ENCODE assay signal across 8 mouse cellular contexts in the genomic region with DNA sequence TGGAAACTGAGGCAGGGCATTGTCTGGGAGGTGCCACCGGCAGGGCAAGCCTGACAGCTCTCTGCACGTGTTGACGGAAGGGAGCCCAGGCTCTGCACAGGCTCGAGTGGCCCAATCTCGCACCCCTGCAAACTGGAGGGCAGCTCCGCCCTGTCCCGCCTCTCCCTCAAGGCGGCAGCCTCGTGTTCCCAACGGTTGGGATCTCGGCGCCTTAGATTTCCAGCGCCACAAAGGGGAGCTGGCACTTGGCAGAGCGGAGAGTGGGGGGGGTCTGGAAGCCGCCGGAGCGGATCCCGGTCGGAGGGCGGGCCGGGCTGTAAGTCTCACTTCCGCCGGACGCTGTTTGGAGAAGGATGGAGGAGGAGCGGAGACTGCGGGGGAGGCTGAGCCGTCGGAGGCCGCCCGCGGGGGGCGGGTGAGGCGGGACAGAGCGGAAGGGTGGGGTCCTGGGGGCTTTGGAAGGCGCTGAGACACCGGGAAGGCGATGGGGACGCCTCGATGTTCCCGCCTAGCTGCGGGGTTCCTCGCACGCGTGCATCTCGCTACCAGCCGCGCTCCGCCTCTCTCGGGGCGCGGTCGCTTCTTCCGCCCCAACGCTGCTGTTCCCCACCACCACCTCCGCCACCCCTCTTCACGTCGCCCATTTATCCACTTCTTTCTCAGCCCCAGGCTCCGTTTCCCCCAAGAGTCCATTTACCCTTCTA. TPM values are rescaled to one million over a fixed set of nuclear protein-coding genes. Genes with fewer than 3 reads are reported as not detected.
DNase-seq lines count a peak whose midpoint lies in the region; ATAC-seq and TF ChIP-seq lines count a peak whose summit lies in the region.

Faap20 (plus strand) TSS at position 155 of the 704 bp plus-strand sequence.

- H3K27me3 ChIP-seq in G1E (ENCODE audit: insufficient read depth, low read length), result peaks cover 7% of the 10 kb centered on the region
- H3K27me3 ChIP-seq in forebrain, embryonic 16.5 days (replicated peaks; ENCODE audit: control insufficient read depth, insufficient read depth, low read length), result no peaks in the 10 kb centered on the region
- no peaks in the 10 kb centered on the region for H3K27me3 ChIP-seq in neural tube, embryonic 15.5 days (replicated peaks)

- H3K4me3 ChIP-seq in G1E (ENCODE audit: low read depth, low read length), result peak within 1 kb of the TSS; percentile 78
- peak within 1 kb of the TSS; percentile 63 for H3K4me3 ChIP-seq in forebrain, embryonic 16.5 days (replicated peaks; ENCODE audit: low read length)
- peak within 1 kb of the TSS; percentile 70 for H3K4me3 ChIP-seq in lung, adult 2 months (replicated peaks; ENCODE audit: extremely low read depth, low read depth, low read length)
- H3K4me3 ChIP-seq in neural tube, embryonic 15.5 days (replicated peaks), result peak within 1 kb of the TSS; percentile 64

- peak within 1 kb of the TSS; percentile 92 for H3K9ac ChIP-seq in forebrain, embryonic 16.5 days (replicated peaks; ENCODE audit: low read depth, low read length)
- H3K9ac ChIP-seq in neural tube, embryonic 15.5 days (replicated peaks), result peak within 1 kb of the TSS; percentile 86

- WGBS in forebrain, embryonic 16.5 days, result under 1% methylated on average over 43 of the region's 58 CpGs
- 1% methylated on average over 58 of the region's 58 CpGs for WGBS in lung, adult 2 months
- under 1% methylated on average over 36 of the region's 58 CpGs for WGBS in neural tube, embryonic 15.5 days

- peaks cover 31% of the 10 kb centered on the region for H3K36me3 ChIP-seq in G1E (replicated peaks)
- no peaks in the 10 kb centered on the region for H3K36me3 ChIP-seq in forebrain, embryonic 16.5 days (ENCODE audit: control insufficient read depth, insufficient read depth)
- no peaks in the 10 kb centered on the region; the same call in 1 of the 2 replicates for H3K36me3 ChIP-seq in neural tube, embryonic 15.5 days

- H3K9me3 ChIP-seq in G1E (replicated peaks), result no peaks in the 10 kb centered on the region
- no peaks in the 10 kb centered on the region for H3K9me3 ChIP-seq in forebrain, embryonic 16.5 days (ENCODE audit: control insufficient read depth, low read length)
- H3K9me3 ChIP-seq in neural tube, embryonic 15.5 days (replicated peaks), result no peaks in the 10 kb centered on the region

- TF ChIP-seq CTCF in G1E (IDR thresholded peaks at IDR 0.05; ENCODE audit: low read depth, low read length), result no peak
- no peak for TF ChIP-seq CTCF in lung, adult 2 months (IDR thresholded peaks at IDR 0.05; ENCODE audit: insufficient read depth, low read length)

- peaks cover 47% of the 10 kb centered on the region for H3K4me1 ChIP-seq in G1E (ENCODE audit: insufficient read depth, low read depth, low read length)
- peaks cover 45% of the 10 kb centered on the region for H3K4me1 ChIP-seq in forebrain, embryonic 16.5 days (replicated peaks; ENCODE audit: control insufficient read depth, insufficient read depth, low read length)
- H3K4me1 ChIP-seq in lung, adult 2 months (ENCODE audit: control insufficient read depth, insufficient read depth, low read length), result peaks cover 5% of the 10 kb centered on the region
- H3K4me1 ChIP-seq in neural tube, embryonic 15.5 days, result peaks cover 59% of the 10 kb centered on the region

- DNase-seq in G1E (ENCODE audit: low spot score), result peak; percentile 88
- peak; percentile 88 to 90 for DNase-seq in cerebellum, adult 18-20 months
- peak; percentile 89 for DNase-seq in heart, postnatal 25 days (ENCODE audit: low spot score)
- peak; percentile 73 to 83 for DNase-seq in layer of hippocampus, adult 18-20 months (ENCODE audit: low spot score in 2 of 2)
- peak; percentile 89 for DNase-seq in lung, adult 2 months
- DNase-seq in thymus, adult 18-20 months, result peak; percentile 81 to 83

- peak; percentile 74 for ATAC-seq in G1E (ENCODE audit: extremely low read depth, insufficient number of reproducible peaks, low FRiP score, poor library complexity, severe bottlenecking)
- peak; percentile 90 for ATAC-seq in forebrain, embryonic 16.5 days
- peak; percentile 92 for ATAC-seq in neural tube, embryonic 15.5 days (ENCODE audit: low FRiP score)

- peak within 1 kb of the TSS; percentile 96 for H3K4me2 ChIP-seq in forebrain, embryonic 16.5 days (ENCODE audit: low read length)
- peak within 1 kb of the TSS; percentile 95 for H3K4me2 ChIP-seq in neural tube, embryonic 15.5 days

- intact Hi-C loops in heart, postnatal 25 days (cut with DNase I), result loop anchor here (1.0 to 10.0 kb wide), 6 partner anchors 25 to 375 kb away; no protein-coding TSS in a partner anchor

- TF ChIP-seq POLR2A in lung, adult 2 months (IDR thresholded peaks at IDR 0.05; ENCODE audit: borderline replicate concordance, extremely low read depth, low read depth, low read length), result peak; percentile 48; the same call in 1 of the 2 replicates

- peak within 1 kb of the TSS; percentile 99 for H3K27ac ChIP-seq in forebrain, embryonic 16.5 days (ENCODE audit: low read length)
- H3K27ac ChIP-seq in neural tube, embryonic 15.5 days (replicated peaks), result peak within 1 kb of the TSS; percentile 97

RNA-seq across cellular contexts. Expression of gene Faap20, which starts in this region (rescaled TPM):
- total RNA-seq in G1E (2014; fragmentation: Nextera tagmentation), result 24.4 and 24.9 TPM in 2 replicates
- 23.5 and 29.3 TPM in 2 replicates for total RNA-seq in G1E (2017)
- polyA plus RNA-seq in G1E (2012), result 43.5 and 45.5 TPM in 2 replicates
- polyA plus RNA-seq in forebrain, embryonic 16.5 days (2015; fragmentation: Nextera tagmentation; extraction: Ambion mirVana), result 79.4 and 84.0 TPM in 2 replicates
- total RNA-seq in heart, postnatal 25 days (2021), result 10 to 100 TPM; 13.5 to 15.5 TPM
- 10 to 100 TPM; 27.5 to 31.8 TPM for total RNA-seq in layer of hippocampus, adult 18-20 months (2021)
- 56.7 and 59.3 TPM in 2 replicates for polyA plus RNA-seq in lung, adult 2 months (2012; rRNA removed)
- 69.7 and 73.1 TPM in 2 replicates for polyA plus RNA-seq in neural tube, embryonic 15.5 days (2015; fragmentation: Nextera tagmentation; extraction: Ambion mirVana)

Comparison
In these comparisons a context has a peak if more than half of its experiments do, and no peak if none do; other contexts are left out.
1. Peak in every context shown above with its lines: DNase-seq, ATAC-seq, H3K4me3 ChIP-seq and H3K27ac ChIP-seq.